Mouse (Mus musculus): ENCODE measurements around the gene Dab1.

Gene Dab1

GRCm38 (mm10) chr4:103974946-103975345, 355.8 kb downstream of the Dab1 start:
- DNase-seq (ENCODE audit: low read depth), result no peak

DNA sequence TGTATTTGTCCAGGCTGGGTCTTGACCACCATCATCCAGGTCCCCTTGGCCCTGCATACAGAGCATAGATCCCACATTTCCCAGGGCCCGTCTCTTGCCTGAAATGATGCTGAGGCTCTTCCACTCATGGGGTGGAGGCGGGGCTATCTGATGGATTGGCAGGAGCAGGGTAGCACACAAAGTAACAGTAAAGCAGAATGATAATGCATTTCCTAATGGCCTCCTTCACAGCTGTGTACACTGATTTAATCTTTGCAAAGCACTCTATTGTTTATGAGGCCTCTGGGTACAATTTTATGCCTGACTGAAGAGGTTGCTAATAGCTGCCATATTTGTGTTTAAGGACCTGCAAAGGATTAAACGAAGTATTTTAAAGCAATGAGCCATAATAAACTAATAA, 374.7 kb downstream of the Dab1 start:
- DNase-seq (ENCODE audit: low read depth), result no peak

- DNase-seq (ENCODE audit: low read depth), result no peak
These were observed 375.2 kb downstream of the Dab1 start for GRCm38 (mm10) chr4:103994406-103994805.

- no peak for DNase-seq (ENCODE audit: low read depth)
These were observed 389.2 kb downstream of the Dab1 start for GRCm38 (mm10) chr4:104008406-104008805.

DNA sequence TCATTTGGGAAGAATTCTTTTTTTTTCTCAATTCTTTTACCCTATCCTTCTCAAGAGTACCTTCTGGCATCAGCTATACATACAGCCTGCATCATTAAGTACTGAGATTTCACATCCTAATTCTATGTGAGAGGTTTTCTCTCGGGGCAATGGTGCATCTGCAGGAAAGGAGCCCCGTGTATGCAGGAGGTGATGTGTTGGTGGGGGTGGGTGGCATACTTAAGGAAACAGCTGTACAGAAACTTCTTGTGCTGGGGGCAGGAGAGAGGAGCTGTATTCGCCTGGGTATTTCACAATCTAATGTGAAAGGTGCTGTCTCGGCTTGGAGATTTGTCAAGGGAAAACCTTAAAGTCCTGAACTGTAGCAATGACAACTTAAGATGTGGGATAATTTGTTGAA, 392.5 kb downstream of the Dab1 start:
- DNase-seq (ENCODE audit: low read depth), result no peak

DNA sequence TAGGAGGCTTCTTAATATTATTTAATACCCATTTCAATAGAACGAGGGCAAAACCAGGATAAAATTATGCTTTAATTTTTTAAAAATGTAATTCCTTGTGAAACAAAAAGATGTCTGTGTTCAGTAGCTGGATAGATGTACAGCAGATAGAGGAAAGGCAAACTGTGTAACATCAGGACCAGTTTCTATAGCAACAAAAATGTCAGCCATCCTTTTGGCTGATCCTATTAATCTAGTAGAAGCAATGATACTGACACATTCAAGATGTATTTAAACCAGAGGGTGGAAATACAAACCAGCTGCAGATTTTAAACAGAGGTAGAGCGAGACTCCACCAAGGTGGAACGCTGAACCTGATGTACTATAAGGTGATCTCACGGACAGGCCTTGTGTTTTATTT, 393.0 kb downstream of the Dab1 start:
- DNase-seq (ENCODE audit: low read depth), result no peak

DNA sequence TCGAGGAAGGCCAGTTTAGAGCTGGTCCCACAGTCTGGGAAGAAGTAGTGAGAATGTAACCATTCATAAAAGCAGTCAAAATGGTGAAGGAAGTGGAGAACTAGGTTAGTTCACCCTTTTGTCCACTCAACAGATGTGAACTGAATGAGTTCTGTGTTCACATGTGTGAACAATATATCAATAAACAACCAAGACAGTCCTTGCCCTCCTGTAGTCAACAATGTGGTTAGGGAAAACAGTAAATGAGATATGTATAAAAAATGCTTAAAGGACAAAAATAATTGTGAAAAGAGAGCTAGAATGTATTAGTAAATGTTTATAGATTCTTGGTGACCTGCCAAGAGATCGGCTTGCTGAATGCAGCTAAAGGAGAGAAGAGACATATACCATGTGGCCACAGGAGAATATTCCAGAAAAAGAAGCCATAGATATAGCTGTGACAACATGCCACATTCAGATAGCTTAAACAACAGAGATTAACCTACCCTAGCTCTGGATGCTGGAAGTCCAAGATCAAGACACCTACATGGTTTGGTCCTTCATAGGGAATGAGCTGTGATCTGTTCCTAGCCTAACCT, 406.0 kb downstream of the Dab1 start:
- DNase-seq (ENCODE audit: low read depth), result no peak

GRCm38 (mm10) chr4:104026834-104027233, 407.7 kb downstream of the Dab1 start:
- no peak for DNase-seq (ENCODE audit: low read depth)

DNA sequence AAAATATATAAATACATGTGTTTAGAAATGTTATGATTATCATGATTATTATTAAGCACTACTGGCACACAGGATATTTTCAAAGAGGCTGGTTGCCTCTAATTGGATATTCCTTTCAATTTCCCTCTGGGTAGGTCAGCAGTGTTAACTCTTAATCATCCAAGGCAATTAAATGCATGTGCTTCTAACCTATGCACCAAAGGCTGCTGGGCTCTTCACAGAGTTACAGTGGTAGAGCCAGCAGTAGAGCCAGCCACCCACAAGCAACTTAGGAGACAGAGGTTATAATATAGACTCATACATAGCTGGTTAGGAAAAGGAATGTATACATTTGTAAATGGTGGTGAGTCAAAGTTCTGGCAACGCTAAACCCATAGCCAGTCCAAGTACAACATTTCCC, 408.1 kb downstream of the Dab1 start:
- no peak for DNase-seq (ENCODE audit: low read depth)

- DNase-seq (ENCODE audit: low read depth), result no peak
These were observed 416.9 kb downstream of the Dab1 start for GRCm38 (mm10) chr4:104036091-104036490.

- no peak for DNase-seq (ENCODE audit: low read depth)
These were observed 420.4 kb downstream of the Dab1 start for GRCm38 (mm10) chr4:104039588-104039987.

GRCm38 (mm10) chr4:104043441-104043840, 424.3 kb downstream of the Dab1 start:
- no peak for DNase-seq (ENCODE audit: low read depth)

DNA sequence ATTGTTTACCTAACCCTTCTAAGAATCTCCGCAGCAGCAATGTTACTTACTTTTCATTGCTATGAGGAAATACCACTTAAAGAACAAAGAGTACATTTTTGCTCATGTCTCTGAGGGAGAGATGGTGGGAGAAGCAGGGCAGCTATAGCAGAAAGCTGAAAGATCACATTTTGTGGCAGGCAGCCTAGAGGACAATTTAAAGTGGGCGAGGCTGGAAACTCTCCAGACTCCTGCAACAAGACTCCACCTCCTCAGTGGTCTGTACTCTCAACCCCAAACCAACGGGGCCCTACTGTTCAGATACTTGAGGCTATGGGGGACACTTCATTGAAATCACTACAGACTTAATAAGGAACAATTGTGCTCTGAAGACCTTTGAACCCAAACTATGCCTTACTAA, 425.5 kb downstream of the Dab1 start:
- no peak for DNase-seq (ENCODE audit: low read depth)

DNA sequence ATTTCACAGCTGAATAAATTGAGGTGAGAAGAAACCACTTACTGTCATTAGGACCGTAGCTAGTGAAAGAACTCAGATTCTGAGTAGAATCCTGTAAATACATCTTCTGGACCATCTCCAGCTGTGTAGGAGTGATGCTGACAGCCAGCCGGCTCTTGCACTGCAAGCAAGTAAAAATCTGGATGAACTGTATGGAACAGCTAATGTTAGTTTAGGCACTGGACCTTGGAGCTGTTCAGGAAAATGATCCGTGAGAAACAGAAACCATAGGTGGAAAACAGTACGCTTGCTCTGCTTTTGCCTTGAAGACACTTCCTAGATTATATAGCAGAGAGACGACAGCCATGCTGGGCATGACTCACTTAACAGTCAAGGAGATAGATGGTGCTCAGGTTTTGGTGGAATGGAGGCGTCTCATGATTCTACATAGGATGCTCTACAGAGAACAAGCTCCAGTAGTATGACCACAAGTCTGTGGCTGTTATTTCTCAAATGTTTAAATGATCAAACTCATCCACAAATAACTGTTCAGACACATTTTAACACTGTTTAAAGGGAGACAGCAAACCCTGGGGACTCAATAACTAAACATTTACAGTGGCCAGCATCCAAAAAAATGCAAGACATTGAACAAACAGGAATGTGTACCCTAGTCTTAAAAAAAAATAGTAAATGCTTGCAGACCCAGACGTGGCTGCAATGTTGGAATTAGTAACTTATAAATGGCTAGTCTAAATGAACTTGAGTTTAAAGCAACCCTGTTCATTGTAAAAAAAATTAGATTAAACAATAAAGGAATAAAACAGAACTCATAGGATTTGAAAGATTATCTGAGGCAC, 429.0 kb downstream of the Dab1 start:
- DNase-seq (ENCODE audit: low read depth), result no peak

- DNase-seq (ENCODE audit: low read depth), result no peak
These were observed 438.0 kb downstream of the Dab1 start for GRCm38 (mm10) chr4:104057116-104057515.

DNA sequence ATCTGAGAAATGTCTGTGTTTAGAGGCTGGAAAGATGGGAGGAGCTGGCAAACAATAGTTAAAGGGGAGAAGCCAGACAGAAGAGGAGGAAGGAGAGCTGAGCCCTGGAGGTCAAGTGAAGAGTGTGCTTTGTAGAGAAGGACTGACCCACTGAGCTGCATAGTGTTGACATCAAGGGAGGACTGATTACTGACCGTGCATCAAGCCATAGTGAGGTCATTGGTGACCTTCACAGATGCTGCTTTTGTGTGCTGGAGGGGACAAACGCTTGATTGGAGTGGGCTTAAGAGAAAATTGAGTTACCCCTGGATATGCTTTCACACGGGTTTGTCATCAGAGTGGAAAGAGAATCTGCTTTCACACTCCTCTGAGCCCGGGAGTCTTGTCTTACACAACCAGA, 440.4 kb downstream of the Dab1 start:
- DNase-seq (ENCODE audit: low read depth), result no peak

DNA sequence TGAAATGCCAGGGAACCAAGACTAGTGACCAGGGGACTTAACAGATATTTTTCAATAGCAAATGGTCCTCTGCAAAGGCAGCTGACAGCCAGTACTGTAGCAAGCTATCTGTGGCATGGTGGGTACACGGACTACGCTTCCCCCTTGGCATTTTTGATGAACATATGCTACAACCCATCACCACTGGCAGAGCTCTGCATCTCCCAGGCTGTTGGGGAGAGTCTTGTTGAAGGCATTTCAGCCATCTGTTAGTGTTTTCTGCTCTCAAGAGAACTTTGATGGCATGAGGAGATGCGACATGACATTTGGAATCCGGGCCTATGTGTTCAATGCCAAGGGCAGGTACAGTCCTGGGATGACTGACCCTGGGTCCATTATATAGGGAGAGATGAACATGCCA, 443.2 kb downstream of the Dab1 start:
- DNase-seq (ENCODE audit: low read depth), result no peak

GRCm38 (mm10) chr4:104066901-104067300, 447.7 kb downstream of the Dab1 start:
- no peak for DNase-seq (ENCODE audit: low read depth)

GRCm38 (mm10) chr4:104067748-104068147, 448.6 kb downstream of the Dab1 start:
- no peak for DNase-seq (ENCODE audit: low read depth)

GRCm38 (mm10) chr4:104071296-104071695, 452.1 kb downstream of the Dab1 start:
- no peak for DNase-seq (ENCODE audit: low read depth)

DNA sequence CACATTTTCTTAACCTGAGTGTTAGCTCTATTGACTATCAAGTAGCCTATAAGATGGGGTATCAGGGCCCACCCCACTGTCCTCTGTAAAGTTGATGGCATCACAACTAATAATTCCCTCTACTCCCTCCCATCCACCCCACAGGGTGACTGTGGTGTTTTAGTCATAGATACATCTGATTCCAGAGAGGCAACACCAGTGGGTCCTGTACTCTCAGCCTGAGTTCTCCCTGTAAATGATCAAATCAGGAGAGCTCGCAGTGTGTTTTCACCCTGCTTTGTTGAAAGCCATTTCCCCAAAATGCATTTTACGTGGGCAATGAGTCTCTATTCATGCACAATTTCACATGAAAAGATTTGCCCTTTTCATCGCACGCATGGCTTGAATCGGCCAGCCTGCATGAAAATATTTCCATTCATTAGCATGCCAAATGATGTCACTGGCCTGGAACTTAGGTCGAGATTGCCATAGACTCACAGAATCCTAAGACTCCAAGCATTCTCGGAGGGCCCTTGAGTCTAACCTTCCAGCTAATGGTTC, 454.8 kb downstream of the Dab1 start:
- no peak for DNase-seq (ENCODE audit: low read depth)

GRCm38 (mm10) chr4:104077771-104078170, 458.6 kb downstream of the Dab1 start:
- peak; percentile 34 for DNase-seq (ENCODE audit: low read depth)

DNA sequence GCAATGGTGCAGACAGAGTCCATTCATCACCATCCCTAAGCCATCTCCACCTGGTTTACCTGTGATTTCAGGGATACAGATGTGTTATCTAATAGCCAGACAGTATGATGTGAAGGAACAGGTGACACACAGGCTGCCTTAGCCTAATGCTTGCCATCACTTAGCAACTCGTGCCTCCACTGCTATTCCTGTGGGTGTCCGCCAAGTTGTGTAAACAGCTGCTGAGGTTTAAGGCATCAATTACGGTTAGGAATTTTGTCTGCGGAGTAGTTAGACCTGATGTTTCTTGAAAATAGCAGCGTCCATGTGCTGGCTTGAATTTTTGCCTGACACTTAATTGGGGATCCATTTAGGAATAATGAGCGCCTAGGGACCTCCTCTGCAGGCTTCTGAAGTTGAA, 487.1 kb downstream of the Dab1 start:
- DNase-seq (ENCODE audit: low read depth), result no peak

DNA sequence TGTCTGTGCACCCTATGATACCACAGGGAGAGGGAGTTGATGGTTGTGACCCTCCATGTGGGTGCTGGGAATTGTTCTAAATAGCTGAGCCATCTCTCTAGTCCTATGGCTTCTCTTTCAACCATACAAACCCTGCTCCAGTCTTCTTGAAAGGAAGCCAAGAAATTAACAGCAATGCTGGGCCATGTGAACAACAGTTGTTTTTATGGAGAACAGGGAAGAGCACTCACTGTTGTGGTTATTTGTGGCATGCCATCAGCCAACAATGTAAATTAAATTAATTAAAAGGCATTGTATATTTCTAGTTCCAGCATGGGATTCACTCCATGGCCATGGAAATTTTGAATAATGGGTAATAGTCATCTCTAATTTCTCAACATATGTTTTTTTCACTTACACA, 492.5 kb downstream of the Dab1 start:
- no peak for DNase-seq (ENCODE audit: low read depth)

All from NIH3T3 (cell line).